Mouse (Mus musculus) hindbrain, postnatal 0 days (tissue): ENCODE data around the gene Tnfrsf8. TPM values are rescaled to one million over a fixed set of nuclear protein-coding genes. Genes with fewer than 3 reads are reported as not detected.

Experiments used
- ATAC-seq: fragments of 200-750 bp; cut with Nextera tagmentation; 2 replicates; pipeline ENCODE4 v1.8.0; 2017; ENCODE audit warnings: mild to moderate bottlenecking, moderate TSS enrichment, moderate library complexity
- DNase-seq: peaks from one replicate; pipeline ENCODE4 v3.0.0-alpha.2; 2015; ENCODE audit warnings: low spot score
- H3K27ac ChIP-seq: fragments of 300-500 bp; sonication (generic); 2 replicates; pipeline ENCODE4 v1.5.1; 2014; ENCODE audit warnings: mild to moderate bottlenecking
- H3K27me3 ChIP-seq: fragments of 300-500 bp; sonication (generic); 2 replicates; pipeline ENCODE4 v1.6.1; 2014; ENCODE audit warnings: low read length, mixed read lengths; ENCODE audit not compliant: insufficient read depth
- H3K36me3 ChIP-seq: fragments of 300-500 bp; sonication (generic); 2 replicates; pipeline ENCODE4 v1.6.1; 2014; ENCODE audit warnings: low read length, mixed read lengths; ENCODE audit not compliant: insufficient read depth
- H3K4me1 ChIP-seq: fragments of 300-500 bp; sonication (generic); 2 replicates; pipeline ENCODE4 v1.6.1; 2014; ENCODE audit warnings: antibody characterized with exemption, low read length, mixed read lengths; ENCODE audit not compliant: insufficient read depth
- H3K4me2 ChIP-seq: fragments of 300-500 bp; sonication (generic); 2 replicates; pipeline ENCODE4 v1.6.1; 2014; ENCODE audit warnings: low read depth, mild to moderate bottlenecking, low read length, moderate library complexity, mixed read lengths
- H3K4me3 ChIP-seq: fragments of 300-500 bp; sonication (generic); 2 replicates; pipeline ENCODE4 v1.5.1; 2014; ENCODE audit warnings: low read length
- H3K9ac ChIP-seq: fragments of 300-500 bp; sonication (generic); replicated peaks from 2 replicates; pipeline ENCODE4 v1.6.1; 2014; ENCODE audit warnings: mild to moderate bottlenecking, low read length, moderate library complexity, mixed read lengths
- H3K9me3 ChIP-seq: fragments of 300-500 bp; sonication (generic); 2 replicates; pipeline ENCODE4 v1.6.1; 2016; ENCODE audit warnings: low read length, mixed read lengths
- CTCF ChIP-seq: IDR thresholded peaks from 2 replicates; pipeline ENCODE4 v1.5.1; 2016; ENCODE audit warnings: antibody characterized with exemption, control low read depth, low read depth
- WGBS: fragments of 180-500 bp; shearing (Covaris S2); extraction: QIAGEN DNeasy Blood & Tissue Kit; methylation state at CpG from one replicate; pipeline ENCODE4 v1.1.7; 2014; 5-methylcytosine and 5-hydroxymethylcytosine counted together
- polyA plus RNA-seq: library from polyadenylated mRNA; unstranded; fragments of >200 nt; fragmentation: Nextera tagmentation; extraction: Ambion mirVana; gene quantifications from 2 replicates; pipeline ENCODE4 v1.2.1, GENCODE M21; 2015
- total RNA-seq: library from RNA; depleted of rRNA; stranded (reverse); fragments of >200 nt; gene quantifications from 2 replicates; pipeline ENCODE4 v1.2.3, GENCODE M21; 2014; rRNA removed

Tnfrsf8 gene
- total and polyA plus RNA-seq, 2 experiments from 2014 or later = 1.0 to 1.8 TPM

- Histone ChIP-seq H3K27me3 (no peaks in the 10 kb centered on the region), H3K4me2 (no peak overlapping the region), H3K4me3 (no peak overlapping the region), H3K9me3 (no peaks in the 10 kb centered on the region), H3K4me1 (no peaks in the 10 kb centered on the region), H3K9ac (no peak overlapping the region), H3K36me3 (no peaks in the 10 kb centered on the region), H3K27ac (no peak overlapping the region)
- 82% methylated on average over 2 of the region's 2 CpGs for WGBS
- TF ChIP-seq CTCF = no peak
- ATAC-seq = no peak
- no peak for DNase-seq
Measured at GRCm38 (mm10) chr4:145221379-145221778, 93.6 kb downstream of the Tnfrsf8 start.

DNA sequence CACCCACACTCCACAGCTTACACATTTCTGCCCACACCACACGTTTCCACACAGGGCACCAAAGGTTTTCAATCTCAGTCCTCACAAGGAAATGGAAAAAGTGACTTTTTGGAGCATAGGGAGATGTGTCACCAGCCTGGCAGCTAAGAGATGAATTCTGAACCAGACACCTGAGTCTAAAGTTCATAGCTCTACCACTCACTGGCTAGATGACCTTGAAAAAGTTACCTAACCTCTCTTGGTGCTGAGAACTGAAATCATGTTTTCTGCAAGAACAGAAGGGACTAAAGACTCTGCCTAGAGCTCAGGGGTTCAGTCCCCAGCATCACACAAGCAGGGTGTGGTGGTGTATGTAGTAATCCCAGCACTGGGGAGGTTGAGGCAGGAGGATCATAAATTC lies 95.0 kb downstream of the Tnfrsf8 start:
- no peak for ATAC-seq

GRCm38 (mm10) chr4:145219240-145219985 lies 95.6 kb downstream of the Tnfrsf8 start:
- DNase-seq (no peak), ATAC-seq (no peak)
- 63% methylated on average over 15 of the region's 15 CpGs for WGBS
- no peaks in the 10 kb centered on the region for H3K9me3 ChIP-seq
- TF ChIP-seq CTCF = peak; percentile 31; the same call in 1 of the 2 replicates
- H3K9ac ChIP-seq = no peak overlapping the region
- no peak overlapping the region for H3K4me2 ChIP-seq
- no peak overlapping the region for H3K27ac ChIP-seq
- no peaks in the 10 kb centered on the region for H3K27me3 ChIP-seq
- H3K36me3 ChIP-seq = no peaks in the 10 kb centered on the region
- 0 out of 2 replicates have a peak, but pooled peaks cover 5% of the 10 kb centered on the region for H3K4me1 ChIP-seq
- H3K4me3 ChIP-seq = no peak overlapping the region

More for the DNA sequence above, 95.0 kb downstream of the Tnfrsf8 start:
- no peak for TF ChIP-seq CTCF
- no peak overlapping the region for H3K9ac ChIP-seq
- no peak overlapping the region for H3K4me3 ChIP-seq
- WGBS = 75% methylated on average over 1 of the region's 1 CpGs
- no peaks in the 10 kb centered on the region for H3K27me3 ChIP-seq
- DNase-seq = no peak
- no peaks in the 10 kb centered on the region for H3K4me1 ChIP-seq
- H3K27ac ChIP-seq = no peak overlapping the region
- no peaks in the 10 kb centered on the region for H3K36me3 ChIP-seq
- no peak overlapping the region for H3K4me2 ChIP-seq
- H3K9me3 ChIP-seq = no peaks in the 10 kb centered on the region

GRCm38 (mm10) chr4:145217837-145218236 lies 97.1 kb downstream of the Tnfrsf8 start:
- 0 out of 2 replicates have a peak, but pooled peaks cover 5% of the 10 kb centered on the region for H3K4me1 ChIP-seq
- no peak overlapping the region for H3K4me2 ChIP-seq
- no peak for TF ChIP-seq CTCF
- WGBS = 62% methylated on average over 5 of the region's 5 CpGs
- ATAC-seq (no peak), DNase-seq (no peak)
- no peaks in the 10 kb centered on the region for H3K27me3 ChIP-seq
- H3K36me3 ChIP-seq = no peaks in the 10 kb centered on the region
- no peaks in the 10 kb centered on the region for H3K9me3 ChIP-seq
- H3K4me3 ChIP-seq = no peak overlapping the region
- no peak overlapping the region for H3K9ac ChIP-seq
- no peak overlapping the region for H3K27ac ChIP-seq

Other genes starting within 250 kb of the Tnfrsf8 start
- gene Vps13d, start 120.2 kb downstream of the Tnfrsf8 start, total RNA-seq = 32.8 and 35.3 TPM in 2 replicates
- gene Vps13d, start 120.2 kb downstream of the Tnfrsf8 start, polyA plus RNA-seq = 7.8 and 8.6 TPM in 2 replicates
- 7.3 and 36.8 TPM in 2 replicates for gene Tnfrsf1b, start 68.3 kb downstream of the Tnfrsf8 start, total RNA-seq
- gene Tnfrsf1b, start 68.3 kb downstream of the Tnfrsf8 start, polyA plus RNA-seq = 2.5 and 2.9 TPM in 2 replicates
- gene Zfp990, start 195.6 kb upstream of the Tnfrsf8 start, total RNA-seq = not detected in 2 replicates
- gene Zfp990, start 195.6 kb upstream of the Tnfrsf8 start, polyA plus RNA-seq = 0.08 and 0.11 TPM in 2 replicates